Mouse (Mus musculus): ENCODE results near the gene Rbm46.

The Rbm46 gene

DNA sequence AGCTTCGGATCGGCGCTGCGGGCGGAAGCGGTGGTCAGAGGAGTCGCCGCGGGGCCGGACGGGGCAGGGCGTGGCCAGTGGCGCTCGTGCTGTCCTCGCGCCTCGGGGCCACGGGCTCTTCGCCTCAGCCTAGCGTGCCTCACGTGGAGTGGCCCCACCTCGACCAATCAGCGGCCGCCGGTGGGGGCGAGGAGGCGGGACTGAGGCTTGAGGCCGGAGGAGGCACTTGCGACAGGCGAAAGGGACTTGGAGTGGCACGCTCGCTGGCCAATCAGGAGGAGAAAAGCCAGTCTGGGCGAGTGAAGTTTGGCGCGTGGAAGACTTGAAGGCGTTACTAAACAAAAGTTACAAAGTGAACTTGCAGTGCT is at the start of gene Rbm46:
Gene Rbm46, minus strand, starts transcription at position 112 of the 368 bp plus-strand sequence.
- DNase-seq = peak; percentile 84 to 90

DNA sequence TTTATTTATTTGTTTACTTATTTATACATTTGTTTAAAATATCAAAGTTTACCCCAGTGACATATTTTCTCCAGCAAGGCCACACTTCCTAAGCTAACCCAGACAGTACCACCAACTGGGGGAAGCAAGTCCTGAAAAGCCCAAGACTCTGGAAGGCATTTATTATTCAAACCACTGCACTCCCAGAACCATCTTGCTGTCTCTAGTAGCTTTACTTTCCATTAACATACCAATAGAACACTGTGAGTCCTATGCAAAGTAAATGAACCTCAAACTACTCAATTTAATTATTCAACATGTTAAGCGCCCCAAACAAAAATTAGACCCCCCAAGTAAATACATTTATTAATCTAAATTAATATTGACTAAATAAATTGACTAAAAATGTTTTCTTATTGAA is 39.3 kb upstream of the Rbm46 start:
- DNase-seq = no peak

DNA sequence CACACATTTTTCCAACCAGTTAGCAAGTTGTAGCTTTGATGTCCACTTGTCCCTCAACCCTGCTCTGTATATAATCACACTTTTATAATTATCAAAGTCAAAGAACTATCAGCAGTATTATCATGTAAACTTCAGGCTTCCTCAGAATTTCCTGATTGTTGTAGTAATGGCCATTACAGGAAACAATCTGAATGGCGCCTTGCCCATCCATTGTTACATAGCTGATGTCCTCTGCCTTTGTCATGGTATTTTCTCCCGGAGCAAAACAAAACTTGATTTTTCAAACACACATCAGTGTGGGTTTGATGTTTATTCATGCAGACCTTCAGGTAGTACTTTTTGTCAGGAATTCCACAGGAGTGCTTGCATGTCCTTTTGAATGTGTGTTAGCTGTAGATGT is 32.4 kb upstream of the Rbm46 start:
- DNase-seq = no peak

DNA sequence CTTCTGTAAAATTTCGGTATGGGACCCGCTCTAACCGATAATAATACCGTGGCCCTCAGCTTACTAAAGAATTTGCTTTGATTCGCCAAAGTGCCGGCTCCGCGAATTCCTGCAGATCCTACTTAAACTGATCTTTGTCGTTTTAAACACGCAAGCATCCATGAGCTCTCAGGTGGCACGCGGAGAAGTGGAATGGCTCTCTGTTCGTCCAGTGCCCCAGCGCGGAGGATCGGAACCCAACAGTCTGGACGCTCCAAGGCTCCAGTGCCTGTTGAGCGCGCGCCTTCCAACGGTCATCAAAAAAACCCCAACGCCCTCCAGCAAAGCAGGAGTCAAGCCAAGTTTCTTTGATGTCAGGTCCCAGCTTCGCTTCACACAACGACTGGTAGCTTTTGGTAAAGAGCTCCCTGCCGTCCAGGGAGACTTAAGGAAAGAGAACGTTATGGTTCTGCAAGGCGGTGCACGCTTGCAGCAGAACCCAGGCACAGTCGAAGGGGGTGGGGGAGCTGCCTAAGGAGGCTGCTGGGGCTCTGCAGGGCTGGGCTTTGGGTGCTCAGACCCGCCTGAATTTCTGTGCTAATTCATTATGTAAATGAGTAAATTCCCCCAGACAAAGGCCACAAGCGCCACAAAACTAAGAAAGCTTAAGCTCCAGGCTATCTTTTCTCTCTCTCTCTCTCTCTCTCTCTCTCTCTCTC is 28.1 kb upstream of the Rbm46 start:
- peak in 1 of 2 experiments; percentile 6 for DNase-seq

DNA sequence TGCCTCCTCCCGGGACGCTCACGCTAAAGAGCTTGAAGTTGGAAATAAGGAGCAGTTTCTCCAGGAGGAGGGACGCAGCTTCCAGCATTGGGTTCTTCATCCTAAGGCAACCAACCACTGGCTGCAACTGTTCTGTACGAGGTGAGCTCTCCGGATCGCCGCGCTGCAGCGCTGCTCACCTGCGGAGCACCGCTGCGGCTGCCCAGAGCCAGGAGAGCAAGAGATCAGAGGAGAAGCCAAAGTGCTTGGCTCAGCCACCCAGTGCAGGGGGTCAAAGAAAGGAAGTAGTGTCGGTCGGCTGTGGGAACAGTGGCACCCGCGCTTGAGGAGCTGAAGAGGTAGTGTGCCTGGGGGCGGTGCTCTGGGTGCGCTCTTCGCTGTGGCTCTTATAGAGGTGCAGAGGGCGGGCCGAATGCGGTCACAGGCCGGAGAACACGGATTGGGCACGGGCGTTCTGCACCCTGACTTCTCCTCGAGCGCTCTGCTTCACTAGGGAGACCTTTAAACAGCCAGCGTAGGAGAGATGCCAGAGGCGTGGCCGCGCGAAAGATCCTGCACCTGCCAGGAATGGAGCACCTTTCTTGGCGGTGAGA is 27.4 kb upstream of the Rbm46 start, which contains the start of gene Lrat:
Gene Lrat, minus strand, starts transcription at position 361 of the 593 bp plus-strand sequence.
- peak; percentile 30 to 39 for DNase-seq

DNA sequence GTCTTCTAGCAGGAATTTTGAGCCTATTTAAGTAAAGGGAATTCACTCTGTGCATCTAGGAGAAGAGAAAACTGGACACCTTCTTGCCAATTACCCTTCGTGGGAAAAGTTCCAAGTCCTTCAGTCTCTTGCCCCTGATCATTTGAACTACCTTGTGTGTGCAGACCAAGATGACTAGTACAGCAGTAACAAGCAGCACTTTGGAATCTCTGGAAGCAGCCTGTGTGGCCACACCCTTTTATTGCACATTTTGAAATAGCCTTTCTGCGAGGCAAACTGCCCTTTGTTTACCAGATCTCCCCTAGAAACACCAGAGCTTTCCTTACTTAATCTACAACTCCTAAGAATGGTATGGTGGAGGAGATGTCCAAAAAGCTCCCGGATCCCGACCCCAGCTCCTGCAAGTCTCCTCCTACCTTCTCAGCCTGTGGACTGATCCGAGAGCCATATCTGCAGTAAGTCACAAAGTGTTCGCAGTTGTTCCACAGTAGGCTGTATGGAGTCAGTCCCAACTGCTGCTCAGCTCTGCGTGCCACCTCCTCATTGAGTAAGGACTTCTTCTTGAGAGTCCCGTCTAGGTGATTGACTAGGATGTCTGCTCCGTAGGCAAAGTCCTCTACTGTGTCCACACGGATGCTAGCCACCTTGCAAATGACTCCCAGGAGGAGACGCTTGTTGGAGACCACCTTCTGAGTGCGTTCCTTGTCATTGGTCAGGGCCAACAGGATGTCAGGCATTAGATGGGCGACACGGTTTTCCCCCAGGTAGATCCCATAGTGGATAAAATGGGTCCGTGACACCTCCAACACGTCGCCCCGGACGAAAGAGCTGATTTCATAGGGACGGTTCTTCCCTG is 26.7 kb upstream of the Rbm46 start:
- no peak for DNase-seq

DNA sequence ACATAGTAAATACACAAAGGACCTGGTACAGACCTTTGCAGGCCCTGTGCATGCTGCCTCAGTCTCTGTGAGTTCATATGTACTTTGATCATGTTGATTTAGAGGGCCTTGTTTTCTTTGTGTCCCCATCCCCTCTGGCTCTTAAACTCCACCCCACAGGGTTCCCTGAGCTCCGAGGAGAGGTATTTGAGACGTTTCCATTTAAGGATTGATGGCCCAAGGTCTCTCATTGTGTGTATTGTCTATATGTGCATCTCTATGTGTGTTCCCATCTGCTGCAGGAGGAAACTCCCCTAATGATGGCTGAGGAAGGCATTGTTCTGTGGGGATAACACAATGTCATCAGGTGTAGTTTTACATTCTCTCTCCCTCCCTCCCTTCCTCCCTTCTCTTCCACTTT is 12.6 kb upstream of the Rbm46 start:
- no peak for DNase-seq

DNA sequence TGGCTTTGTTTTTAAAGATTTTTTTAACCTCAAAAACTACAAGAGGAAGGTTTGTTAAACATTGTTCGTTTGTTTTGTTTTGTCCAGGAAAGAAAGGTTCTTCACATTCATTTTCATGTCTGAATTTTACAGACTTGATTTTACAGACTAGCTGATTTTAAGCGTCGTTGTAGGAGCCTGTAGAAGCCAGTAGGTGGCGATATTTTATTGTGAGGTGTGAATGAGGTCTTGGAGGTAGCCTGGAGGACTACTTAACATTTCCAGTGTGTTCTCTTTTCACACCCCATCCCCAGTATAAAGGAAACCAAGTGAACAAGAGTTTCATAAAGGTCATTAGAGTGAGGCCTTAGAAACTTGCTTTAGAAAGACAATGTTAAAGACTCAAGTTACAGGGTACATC is 975 bp upstream of the Rbm46 start:
- peak; percentile 51 to 63 for DNase-seq

DNA sequence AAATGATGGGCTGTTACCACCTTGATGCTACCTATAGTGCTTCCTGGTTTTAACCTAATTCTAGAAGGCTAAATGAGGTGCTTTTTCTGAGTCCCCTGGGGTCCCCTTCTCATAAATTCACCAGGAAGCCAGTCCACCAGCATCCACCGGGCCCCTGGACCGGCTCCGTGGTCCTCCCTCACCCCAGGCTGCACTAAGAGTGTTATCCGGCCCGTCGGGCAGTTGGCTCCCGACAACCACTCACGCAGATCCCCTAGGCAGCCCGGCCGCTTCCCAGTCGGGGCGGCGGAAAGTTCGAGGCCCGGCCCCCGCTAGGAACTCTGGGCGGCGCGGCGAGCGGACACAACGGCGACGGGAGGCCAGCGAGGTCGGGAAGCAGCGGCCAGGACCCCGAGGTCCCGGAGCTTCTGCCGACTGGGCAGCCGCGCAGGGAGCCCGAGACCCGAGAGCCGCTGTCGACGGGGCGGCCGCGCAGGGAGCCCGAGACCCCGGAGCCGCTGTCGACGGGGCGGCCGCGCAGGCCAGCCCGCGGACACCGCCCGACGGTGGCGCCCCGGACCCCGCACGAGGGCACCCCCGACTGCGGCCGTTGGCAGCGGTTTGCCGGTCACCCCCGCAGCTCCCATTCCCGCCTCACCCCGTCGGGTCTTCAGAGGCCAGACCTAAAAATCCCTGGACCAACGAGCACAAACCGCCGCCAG is 462 bp downstream of the Rbm46 start:
- peak; percentile 5 to 6 for DNase-seq

DNA sequence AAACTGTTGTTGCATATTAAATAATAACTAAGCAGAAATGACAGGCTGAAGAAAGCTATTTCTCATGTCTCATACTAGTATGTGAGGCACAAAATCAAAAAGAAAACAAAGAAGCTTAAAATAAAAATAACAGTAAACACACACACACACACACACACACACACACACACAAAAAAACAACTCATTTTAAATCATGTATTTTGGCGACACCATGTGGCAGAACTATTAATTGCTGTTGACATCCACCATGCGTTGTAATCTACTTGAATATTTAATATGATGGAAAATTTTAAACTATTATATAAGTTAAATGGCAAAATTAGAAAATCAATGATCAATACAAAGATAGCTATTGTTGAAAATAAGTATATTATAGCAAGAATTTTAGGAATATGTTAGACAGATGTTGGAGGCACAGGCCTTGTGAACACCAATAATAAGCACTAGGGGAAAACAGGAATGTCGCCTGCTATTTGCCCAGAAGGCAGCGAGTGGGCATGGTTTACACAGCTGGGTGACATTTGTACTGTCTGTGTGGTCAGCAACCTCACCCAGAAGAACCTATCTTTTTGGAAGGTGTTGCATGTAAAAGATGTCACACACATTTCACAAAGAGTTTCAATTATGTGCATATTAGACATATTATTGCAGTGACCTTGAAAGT is 18.7 kb downstream of the Rbm46 start:
- DNase-seq = peak; percentile 76 to 83

DNA sequence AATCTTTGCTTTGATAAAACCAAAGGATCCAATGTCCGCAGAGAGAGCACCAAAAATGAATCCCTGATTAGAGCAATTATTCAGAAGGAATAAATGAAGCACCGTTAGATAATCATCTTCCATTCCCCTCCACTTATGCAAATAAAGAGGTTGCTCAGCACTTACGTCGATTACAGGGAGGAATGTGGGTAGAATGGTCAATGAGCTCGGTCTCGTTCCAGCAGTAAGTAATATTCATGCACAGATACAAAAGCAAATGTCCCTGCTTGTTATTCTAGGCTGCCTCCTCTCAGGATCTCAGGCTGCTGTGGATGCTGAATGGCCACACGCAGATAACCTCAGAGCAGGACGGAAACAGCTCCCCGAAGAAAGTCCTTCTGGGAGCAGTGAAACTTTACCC is 51.1 kb downstream of the Rbm46 start:
- DNase-seq = no peak

DNA sequence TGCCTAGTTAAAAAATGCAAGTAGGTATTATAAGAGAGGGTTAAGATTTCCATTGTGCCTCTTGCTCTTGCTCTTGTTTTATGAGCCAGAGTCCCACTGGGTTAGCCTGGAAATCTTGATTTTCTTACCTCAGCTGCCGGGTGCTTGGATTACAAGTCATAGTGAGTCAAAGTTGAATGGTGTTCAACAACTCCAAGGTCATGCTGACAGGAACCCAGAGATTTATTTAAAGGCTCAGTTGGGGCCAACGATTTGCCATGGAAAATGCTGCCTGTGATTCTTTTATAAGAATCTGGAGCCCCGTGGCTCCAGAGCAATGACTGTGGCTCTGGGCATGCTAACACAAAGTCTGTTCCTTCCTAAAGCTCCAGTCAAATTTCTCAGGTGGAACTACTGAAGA is 64.4 kb downstream of the Rbm46 start:
- no peak for DNase-seq

DNA sequence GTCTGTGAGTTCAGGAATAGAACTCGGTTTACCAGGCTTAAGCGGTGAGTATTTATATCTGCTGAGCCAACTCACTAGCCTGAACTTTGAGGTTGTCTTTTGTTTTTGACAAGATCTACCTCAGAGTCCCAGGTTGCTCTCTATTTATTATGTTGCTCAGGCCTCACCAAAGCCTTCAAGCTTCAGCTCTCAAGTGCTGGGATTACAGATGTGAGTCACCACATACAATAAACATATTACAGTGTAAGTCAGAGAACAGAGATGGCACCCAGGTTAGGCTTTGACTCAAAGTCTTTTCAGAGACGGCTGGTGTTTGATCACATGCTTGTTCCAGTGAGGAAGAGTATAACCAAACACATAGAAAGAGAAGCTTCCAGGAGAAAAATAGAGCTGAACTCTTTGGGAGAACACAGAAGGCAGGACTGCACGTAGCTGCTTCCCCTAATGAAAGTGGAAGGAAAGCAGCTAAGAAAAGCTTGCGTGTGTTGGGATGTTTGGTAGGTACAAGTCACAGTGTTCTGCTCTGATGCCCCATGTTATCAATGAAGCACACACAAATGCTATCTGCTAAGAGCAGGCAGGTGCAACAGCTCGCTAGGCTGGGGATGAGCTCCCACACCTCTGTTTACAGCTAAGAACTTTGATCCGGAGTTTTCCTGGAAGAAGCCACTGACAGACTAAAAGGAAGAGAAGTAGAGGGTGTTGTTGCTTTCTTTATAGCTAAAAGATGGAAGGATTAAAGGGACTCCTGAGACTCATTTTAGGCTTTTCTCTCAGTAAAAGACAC is 65.8 kb downstream of the Rbm46 start:
- no peak for DNase-seq

DNA sequence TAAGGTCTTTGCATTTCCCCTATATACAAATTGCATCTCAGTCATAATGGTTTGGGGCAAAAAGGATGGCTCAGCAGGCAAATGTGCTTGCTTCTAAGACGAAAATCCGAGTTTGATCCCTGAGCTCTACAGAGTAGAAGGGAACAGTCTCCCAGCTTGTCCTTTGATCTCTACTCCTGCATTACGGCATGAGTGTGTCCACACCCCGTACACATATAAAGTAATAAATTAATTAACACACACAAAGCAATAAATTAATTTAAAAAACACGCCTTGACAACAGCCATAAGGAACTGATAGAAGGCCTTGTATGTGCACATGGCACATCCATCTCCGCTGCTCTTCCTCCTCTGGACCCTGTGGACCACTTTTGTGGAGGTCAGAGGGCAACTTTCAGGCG is 66.5 kb downstream of the Rbm46 start:
- DNase-seq = no peak

DNA sequence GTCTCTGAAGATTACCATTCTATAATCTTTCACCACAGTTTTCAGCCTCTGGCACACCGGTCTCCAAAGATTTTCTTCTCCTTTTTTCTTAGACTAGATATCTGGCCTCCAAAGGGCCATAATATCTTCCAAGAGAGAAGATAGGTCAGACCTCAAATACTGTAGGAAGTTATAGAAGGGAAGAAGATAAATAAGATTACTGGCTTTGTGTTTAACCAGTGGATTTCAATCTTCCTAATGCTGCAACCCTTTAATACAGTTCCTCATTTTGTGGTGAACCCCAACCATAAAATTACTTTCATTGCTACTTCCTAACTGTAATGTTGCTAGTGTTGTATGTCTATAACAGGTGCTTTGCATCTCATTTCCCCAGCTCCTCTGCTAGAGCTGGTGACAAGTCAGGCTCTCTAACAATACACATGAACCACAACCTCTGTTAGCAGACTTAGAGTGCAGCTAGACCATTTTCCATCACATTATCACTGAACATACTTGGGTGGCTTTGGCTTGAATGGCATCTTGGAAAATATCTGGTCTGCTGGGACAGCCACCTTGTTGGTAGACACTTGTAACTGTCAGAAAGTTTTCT is 67.9 kb downstream of the Rbm46 start:
- DNase-seq = no peak

DNA sequence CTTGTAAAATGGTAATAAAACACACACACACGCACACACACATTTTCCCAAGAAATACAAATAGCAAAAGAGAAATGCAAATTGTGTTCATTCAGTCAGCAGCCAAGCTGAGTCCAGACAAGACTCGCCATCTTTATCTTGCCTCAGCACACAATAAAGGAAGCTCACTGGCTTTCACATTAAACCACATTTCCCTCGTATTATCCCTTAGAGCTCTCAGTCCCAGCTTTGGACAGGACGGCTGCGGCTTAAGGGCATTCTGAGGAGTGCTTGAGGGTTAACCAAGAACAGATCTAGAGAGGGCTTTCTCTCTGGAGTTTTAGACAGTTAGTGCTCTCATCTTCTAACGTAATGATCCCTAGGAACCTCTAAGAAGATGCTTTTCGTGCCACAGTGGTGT is 71.0 kb downstream of the Rbm46 start:
- DNase-seq = no peak

DNA sequence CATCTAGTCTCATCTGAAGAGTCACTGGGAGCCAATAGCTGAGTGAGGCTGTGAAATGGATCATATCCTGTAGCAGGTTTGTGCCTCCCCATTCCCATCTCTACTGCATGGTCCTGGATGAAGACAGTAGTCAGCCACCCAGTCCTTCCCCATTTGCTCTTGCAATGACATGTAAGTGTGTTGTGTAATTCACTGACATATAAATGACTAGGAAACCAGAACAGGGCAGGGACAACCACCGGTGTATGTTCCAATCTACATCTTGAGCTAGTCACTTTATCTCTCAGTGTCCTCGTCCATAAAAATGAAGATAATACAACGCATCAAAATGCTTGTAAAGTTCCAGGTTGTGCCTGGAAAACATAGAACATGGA is 75.8 kb downstream of the Rbm46 start:
- DNase-seq = no peak

DNA sequence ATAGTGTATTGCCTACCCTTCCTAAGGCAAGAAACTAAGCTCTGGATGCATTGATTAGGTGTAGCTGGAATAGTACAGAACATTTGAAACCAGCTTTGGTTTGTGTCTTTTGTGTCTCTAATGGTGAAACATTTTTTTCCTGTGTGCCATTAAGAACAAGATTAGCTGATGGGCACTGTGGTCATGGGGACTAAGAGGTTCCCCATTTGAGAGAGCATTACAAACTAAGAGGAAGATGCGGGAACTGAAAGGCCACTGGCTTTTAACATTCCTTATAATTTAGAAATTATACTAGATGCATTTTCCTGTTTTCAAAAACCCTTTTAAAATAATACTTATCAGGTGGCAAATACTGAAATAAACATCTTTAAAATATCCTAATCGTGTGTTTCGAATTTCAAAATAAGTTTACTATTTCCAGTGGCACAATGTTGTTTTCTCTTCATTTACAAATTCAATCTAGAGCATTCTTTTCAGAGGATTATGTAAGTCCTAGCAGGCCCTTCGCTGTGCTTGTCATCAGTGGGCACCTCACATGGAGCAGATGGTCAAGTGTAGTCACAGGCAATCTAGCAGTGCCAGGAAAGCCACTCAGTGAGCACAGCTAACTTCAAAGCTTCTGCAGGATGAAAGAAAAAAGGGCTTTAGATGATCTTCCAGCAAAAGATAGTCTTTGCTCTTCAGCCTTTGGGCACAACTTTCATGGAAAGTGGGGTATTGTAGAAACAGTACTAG is 76.4 kb downstream of the Rbm46 start:
- DNase-seq = peak; percentile 50 to 70

DNA sequence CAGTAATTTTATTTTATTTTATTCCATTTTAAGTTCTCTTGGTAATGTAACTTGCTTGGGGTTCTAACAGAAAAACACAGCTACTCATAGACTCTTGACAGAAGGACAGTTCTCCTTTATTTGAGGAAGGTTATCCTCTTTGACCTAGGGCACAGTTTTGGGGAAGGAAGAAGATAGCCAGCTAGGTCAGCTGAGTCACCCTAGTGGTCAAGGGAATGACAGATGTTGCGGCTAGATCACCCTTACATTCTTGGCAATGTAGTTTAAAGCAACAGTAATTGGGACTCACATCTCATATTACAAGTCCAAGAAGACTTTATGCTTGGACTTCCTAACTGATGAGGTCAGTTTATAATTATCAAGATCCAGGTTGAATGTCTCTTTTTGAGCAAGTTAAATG is 82.6 kb downstream of the Rbm46 start:
- DNase-seq = no peak

DNA sequence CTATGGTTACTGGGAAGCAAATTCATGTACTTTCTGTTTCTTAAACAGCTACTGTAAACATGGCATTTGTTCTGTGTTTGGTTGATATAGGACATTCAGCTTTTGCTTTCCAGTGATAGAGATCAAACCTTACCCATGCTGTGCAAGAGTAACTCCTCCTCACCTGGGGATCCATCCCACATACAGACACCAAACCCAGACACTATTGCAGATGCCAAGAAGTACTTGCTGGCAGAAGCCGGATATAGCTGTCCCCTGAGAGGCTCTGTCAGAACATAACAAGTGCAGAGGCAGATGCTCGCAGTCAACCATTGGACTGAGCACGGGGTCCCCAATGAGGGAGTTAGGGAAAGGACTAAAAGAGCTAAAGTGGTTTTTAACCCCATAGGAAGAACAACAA is 84.6 kb downstream of the Rbm46 start:
- no peak for DNase-seq
